Mouse (Mus musculus) embryo, embryonic 10.5 days (tissue): ENCODE measurements around the gene Terb1.

Experiments
- DNase-seq: peaks from one replicate; pipeline ENCODE4 v3.0.0-alpha.2; 2015; ENCODE audit warnings: low spot score

Terb1 gene

GRCm38 (mm10) chr8:104509061-104510006 lies at the start of gene Terb1:
Gene Terb1 (minus strand): TSS chr8:104509910.
- DNase-seq, result peak; percentile 53

GRCm38 (mm10) chr8:104557226-104557625 lies 47.5 kb upstream of the Terb1 start:
- no peak for DNase-seq

DNA sequence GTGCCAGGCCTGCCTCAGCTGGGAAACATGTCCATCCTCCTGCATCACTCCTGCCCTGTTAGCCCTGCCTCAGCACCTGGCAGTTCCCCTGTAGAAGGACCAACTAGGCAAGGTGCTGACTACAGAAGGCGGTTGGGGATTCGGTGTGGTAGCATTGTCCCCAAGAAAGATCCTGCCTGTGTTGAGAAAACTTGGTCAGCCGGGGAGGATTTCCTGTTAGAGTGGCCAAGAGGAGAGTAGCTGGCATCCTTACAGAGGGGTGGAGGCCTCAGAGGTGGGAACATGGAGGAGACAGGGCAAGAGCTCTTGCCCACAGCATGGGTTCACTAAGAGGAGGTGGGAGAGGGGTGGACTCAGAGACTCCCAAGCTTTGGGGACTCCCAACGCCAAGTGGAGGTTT lies 45.5 kb upstream of the Terb1 start:
- no peak for DNase-seq

DNA sequence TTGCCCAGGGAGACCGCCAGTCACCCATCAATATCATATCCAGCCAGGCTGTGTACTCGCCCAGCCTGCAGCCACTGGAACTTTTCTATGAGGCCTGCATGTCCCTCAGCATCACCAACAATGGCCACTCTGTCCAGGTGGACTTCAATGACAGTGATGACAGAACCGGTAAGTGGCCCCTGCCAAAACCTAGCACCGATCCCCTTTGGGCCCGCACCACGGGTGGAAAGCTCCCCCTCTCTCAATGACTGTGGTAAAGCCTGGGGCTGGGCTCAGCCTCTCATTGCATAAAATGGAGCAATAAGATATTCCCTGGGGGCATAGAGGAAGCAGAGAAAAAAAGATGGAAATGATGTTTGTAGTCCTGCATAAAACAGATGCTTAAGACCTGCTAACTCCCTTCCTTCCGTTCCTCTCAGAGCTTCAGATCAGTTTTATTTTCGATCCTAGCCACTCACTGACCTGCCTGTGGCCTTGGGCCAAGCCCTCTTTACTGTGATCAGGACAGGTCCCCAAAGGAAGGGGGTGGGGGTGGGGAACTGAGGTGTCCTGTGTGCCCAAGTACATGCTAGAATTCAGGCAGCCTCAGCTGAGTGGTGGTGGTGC lies 33.8 kb upstream of the Terb1 start:
- no peak for DNase-seq

DNA sequence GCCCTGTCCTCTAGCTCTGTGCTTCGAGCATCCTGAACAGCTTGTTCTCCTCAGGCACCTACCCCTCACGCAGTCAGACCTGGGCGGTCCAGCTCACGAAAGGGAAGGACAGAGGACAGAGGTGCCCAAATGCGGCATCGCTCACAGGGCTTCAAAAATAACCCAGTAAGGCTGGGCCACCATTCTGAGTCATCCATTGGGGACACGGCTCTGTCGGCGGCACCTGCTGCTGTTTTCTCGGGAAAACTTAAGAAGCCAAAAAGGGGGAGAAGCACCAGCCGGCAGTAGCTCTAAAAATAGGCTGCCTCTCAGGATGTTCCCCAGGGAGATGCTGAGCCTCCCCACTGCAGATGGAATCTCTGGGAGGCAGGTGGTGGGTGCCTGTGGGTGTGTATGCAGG lies 32.5 kb upstream of the Terb1 start:
- DNase-seq, result no peak

DNA sequence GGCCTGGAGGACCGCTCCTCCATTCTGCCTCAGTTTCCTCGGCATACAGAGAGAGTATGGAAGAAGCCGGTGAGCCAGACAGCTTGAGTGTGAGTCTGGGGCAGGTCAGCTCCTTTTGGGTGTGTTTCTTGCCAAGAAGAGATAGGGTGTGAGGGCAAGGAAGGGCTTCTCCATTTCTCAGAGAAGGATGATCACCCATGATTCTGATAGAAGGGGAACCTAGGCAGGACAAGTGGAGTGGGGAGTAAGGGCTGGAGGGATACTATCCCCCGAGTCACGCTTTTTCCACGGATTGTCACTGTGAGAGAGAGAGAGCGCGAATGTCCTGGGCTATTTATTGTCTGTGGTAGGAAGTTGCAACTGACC lies 31.8 kb upstream of the Terb1 start:
- no peak for DNase-seq

GRCm38 (mm10) chr8:104540710-104541514 lies 31.2 kb upstream of the Terb1 start:
- DNase-seq, result no peak

- no peak for DNase-seq
Observed at GRCm38 (mm10) chr8:104540238-104540637, 30.5 kb upstream of the Terb1 start.

- no peak for DNase-seq
Observed at GRCm38 (mm10) chr8:104539566-104539965, 29.9 kb upstream of the Terb1 start.

- no peak for DNase-seq
Observed at GRCm38 (mm10) chr8:104538896-104539295, 29.2 kb upstream of the Terb1 start.

DNA sequence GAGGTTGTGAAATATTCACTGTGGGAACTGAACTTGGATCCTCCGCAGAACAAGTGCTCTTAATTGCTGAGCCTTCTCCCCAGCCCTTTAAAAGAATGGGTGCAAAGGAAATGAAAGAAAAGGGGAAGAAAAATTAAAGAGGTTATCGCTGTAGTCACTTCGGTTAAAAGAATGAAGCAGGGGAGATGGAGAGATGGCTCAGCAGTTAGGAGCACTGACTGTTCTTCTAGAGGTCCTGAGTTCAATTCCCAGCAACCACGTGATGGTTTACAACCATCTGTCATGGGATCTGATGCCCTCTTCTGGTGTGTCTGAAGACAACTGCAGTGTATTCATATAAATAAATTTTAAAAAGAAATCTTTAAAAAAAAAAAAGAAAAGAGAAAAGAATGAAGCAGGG lies 26.3 kb upstream of the Terb1 start:
- no peak for DNase-seq

- DNase-seq, result no peak
Observed at GRCm38 (mm10) chr8:104535378-104535777, 25.7 kb upstream of the Terb1 start.

GRCm38 (mm10) chr8:104534779-104535141 lies 25.1 kb upstream of the Terb1 start:
- no peak for DNase-seq

- DNase-seq, result peak; percentile 94
Observed at GRCm38 (mm10) chr8:104533971-104534778, 24.5 kb upstream of the Terb1 start, which contains the start of the genes Nae1 and Car7. Gene Nae1 (minus strand): TSS chr8:104534637. Gene Car7 (plus strand): TSS chr8:104534689.

GRCm38 (mm10) chr8:104533551-104533950 lies 23.8 kb upstream of the Terb1 start:
- no peak for DNase-seq

DNA sequence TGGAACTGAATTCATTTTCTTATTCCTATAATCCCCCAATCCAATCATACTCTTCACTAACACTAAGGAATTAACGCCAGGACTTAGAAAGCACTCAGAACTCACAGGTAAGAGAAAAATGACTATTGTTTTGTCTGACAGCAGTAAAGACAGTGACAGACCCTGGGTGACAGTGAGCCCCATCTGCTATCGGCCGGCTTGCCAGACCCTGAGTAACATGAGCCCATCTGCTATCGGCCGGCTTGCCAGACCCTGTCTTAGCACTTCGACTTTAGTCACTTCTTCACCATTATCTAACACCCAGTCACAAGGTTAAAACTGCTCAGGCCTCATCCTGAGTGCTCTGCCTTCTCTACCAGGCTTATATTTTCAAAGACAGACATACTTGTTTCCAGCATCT lies 20.0 kb upstream of the Terb1 start:
- DNase-seq, result no peak

DNA sequence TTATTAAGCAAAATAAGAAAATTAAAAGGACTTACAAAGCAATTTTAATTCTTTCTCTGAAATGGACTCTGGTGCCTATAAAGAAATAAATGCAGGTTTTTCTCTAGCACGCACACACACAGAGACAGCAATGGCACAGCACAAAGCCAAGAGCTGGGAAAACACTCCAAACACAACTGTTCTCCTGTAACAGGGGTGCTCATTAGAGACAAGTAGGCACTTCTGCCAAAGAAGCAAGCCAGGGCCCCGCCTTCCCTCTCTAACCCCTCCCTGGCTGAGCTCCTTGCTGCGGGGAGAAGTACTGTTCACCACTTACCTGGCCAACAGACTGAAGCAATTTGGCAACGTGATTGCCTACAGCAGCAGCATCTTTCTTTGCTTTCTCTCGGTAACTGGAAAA lies 8.2 kb upstream of the Terb1 start:
- no peak for DNase-seq

DNA sequence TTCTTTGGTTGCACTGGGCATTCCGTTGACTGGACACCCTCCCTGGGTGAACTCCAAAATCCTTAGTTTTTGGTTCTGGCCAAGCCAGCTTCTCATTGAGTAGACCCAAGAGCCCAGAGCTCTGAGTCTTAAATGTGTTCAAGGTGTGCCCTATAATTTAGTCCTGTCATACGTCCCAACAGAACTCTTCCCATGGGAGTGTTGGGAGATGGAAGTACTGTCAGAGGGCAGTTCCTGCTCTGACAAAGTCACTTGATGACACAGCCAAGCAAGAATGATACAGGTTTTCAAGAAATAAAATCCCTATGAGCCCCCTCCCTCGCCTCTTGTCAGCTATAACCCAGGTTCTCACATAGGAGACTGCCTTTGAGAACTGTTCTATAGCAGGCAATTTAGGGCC lies 424 bp upstream of the Terb1 start:
- peak; percentile 2 for DNase-seq

GRCm38 (mm10) chr8:104479091-104479490 lies 30.6 kb downstream of the Terb1 start:
- no peak for DNase-seq

GRCm38 (mm10) chr8:104472465-104472864 lies 37.2 kb downstream of the Terb1 start:
- no peak for DNase-seq

GRCm38 (mm10) chr8:104467463-104467862 lies 42.2 kb downstream of the Terb1 start:
- DNase-seq, result no peak

DNA sequence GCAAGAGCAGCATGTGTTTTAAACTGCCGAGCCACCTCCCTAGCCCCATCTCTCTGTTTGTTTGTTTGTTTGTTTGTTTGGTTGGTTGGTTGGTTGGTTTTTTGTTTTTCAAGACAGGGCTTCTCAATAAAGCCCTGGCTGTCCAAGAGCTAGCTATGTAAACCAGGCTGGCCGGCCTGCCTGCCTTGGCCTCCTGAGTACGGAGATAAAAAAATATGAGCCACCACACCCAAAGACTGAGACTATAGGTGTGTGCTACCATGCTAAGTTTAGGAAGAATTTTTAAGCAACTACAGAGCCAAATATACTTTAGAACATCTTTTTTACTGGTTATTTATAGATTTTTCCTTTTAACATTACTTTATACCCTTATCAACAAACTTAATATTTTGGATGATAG lies 57.5 kb downstream of the Terb1 start:
- DNase-seq, result no peak
